Mouse (Mus musculus) heart, adult 11 months (tissue): ENCODE measurements around the gene Dlgap1.

Experiments
- DNase-seq: peaks from one replicate; pipeline ENCODE4 v3.0.0; 2022

Gene Dlgap1

GRCm38 (mm10) chr17:70470970-70471371, 502.1 kb downstream of the Dlgap1 start:
- DNase-seq = peak; percentile 64

- DNase-seq = peak; percentile 46
Observed at GRCm38 (mm10) chr17:70472162-70472561, 503.3 kb downstream of the Dlgap1 start.

GRCm38 (mm10) chr17:70473871-70474270, 505.0 kb downstream of the Dlgap1 start:
- DNase-seq = peak; percentile 23

- no peak for DNase-seq
Observed at GRCm38 (mm10) chr17:70483716-70484115, 514.8 kb downstream of the Dlgap1 start.

DNA sequence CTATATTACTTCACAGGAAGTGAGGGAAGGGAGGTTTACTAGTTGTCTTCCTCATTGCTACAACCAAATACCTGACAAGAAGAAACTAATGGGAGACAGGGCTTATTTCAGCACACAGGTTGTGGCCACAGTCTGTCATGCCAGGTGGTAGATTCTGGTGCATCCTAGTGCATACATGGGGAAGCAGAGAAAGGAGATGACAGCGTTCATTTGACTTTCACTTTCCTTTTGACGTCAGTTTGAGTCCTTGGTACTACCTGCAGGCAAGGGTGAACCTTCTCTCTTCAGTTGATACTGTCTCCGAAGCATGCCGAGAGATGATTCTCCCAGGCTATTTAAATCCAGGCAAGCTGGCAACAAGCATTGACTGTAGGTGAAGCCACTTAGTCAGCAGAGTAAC, 516.8 kb downstream of the Dlgap1 start:
- peak; percentile 66 for DNase-seq

- no peak for DNase-seq
Observed at GRCm38 (mm10) chr17:70486259-70486658, 517.4 kb downstream of the Dlgap1 start.

DNA sequence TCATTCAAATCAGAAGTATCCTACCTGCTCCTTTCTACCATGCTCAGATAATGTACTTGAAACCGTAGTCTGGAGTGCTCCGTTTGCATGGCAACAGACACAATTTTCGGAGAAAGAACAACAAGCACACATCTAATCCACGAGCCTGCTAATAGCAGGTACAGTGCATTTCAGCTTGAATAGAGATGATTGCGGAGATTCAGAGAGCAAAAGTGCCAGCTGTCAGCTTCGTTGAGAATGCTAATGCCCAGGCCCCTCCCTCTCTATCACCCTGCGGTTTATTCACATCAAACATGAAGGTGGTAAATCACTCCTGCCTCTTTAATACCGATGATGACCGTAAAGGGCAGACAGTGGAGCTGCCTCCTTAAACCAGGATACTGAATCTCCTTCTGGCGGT, 518.0 kb downstream of the Dlgap1 start:
- DNase-seq = peak; percentile 55

DNA sequence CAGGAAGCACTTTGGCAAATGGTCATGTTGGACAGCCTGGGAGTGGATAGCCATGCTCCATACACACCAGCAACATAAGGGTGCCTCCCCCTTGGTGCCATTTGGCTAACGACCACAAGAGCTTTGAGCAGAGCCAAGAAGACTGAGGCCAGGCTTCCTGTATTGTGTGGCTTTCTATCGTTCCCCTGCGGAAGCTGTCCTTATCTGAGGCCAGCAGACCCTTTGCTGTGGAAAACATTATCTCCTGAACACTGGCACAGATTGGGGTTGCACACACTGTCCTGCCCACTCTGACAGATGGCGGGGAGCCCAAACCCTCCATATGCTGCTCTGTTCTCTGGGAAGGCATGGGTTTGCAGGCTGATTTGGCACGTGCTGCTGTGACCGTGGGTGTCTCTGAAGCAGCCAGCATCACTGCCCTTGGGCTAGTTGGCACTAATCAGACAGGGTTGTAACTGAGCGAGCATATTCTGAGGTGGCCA, 520.0 kb downstream of the Dlgap1 start:
- DNase-seq = peak; percentile 93

GRCm38 (mm10) chr17:70491575-70491974, 522.7 kb downstream of the Dlgap1 start:
- no peak for DNase-seq

GRCm38 (mm10) chr17:70494338-70494737, 525.5 kb downstream of the Dlgap1 start:
- peak; percentile 21 for DNase-seq

DNA sequence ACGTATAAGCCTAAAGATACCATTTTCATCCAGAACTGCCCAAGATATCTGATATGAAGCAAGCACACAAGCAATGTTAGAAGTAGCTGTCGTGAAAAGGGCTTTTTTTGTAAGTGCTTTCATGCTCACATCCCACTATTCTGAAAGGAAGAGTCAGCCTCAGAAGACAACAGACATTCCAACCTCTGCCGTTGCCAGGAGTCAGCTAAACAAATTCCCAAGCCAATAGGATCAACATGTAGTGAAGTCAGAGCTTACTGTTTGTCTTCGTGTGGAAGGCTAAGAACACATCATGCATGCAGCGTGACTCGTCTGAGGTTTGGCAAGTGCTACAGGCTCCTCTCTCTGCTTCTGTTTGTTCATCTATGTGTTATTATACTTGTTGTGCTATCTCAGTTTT, 529.4 kb downstream of the Dlgap1 start:
- DNase-seq = peak; percentile 37

- peak; percentile 76 for DNase-seq
Observed at GRCm38 (mm10) chr17:70501933-70502332, 533.1 kb downstream of the Dlgap1 start.

DNA sequence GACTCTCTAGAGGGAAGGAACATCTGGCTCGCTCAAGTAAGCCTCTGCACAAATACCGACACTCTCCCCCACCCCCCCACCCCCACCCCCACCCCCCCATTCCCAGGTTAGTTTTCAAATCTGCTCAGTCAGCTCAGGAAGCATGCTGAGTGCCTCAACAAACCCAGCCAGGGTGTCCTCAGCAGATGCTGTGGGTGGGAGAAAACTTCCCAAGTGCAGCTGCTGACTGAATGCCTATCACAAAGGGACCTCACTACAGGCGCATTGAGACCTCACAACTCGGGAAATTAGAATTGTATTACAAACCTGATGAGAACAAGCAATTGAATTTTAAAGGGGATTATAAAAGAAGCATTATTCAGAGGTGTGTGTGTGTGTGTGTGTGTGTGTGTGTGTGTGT, 538.9 kb downstream of the Dlgap1 start:
- DNase-seq = no peak

GRCm38 (mm10) chr17:70510441-70510840, 541.6 kb downstream of the Dlgap1 start:
- peak; percentile 53 for DNase-seq

GRCm38 (mm10) chr17:70511401-70511800, 542.5 kb downstream of the Dlgap1 start:
- DNase-seq = no peak

GRCm38 (mm10) chr17:70513736-70514135, 544.9 kb downstream of the Dlgap1 start:
- peak; percentile 60 for DNase-seq

DNA sequence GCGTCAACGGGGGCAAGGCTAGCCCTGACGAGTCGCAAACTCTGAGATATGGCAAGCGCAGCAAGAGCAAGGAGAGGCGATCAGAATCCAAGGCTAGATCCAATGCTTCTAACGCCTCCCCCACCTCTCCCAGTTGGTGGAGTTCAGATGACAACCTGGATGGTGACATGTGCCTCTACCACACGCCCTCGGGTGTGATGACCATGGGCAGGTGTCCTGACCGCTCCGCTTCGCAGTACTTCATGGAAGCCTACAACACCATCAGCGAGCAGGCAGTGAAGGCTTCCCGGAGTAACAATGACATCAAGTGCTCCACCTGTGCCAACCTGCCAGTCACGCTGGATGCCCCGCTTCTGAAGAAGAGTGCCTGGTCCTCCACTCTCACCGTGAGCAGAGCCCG, 547.6 kb downstream of the Dlgap1 start:
- peak; percentile 61 for DNase-seq

GRCm38 (mm10) chr17:70517333-70517732, 548.5 kb downstream of the Dlgap1 start:
- DNase-seq = peak; percentile 35

- no peak for DNase-seq
Observed at GRCm38 (mm10) chr17:70521058-70521851, 552.4 kb downstream of the Dlgap1 start.

DNA sequence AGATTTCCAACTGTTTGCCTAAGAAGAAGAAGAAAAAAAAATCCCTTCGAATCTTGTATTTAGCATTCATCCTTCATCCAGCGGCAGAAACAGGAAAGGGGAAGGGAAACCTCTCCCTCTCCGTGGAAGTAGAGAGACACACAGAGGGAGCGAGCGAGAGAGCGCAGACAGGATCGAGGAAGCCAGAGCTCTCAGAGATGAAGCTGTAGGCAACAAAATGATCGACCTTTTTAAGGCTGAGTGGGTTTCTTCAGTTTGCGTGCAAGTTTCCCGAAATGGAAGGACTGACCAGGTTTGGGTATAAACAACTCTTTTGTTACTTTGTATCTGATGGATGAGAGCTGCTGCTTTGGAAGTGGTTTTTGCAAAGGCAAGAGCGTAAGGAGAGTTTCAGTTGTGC, 553.1 kb downstream of the Dlgap1 start:
- DNase-seq = no peak

GRCm38 (mm10) chr17:70525990-70526389, 557.1 kb downstream of the Dlgap1 start:
- no peak for DNase-seq

GRCm38 (mm10) chr17:70527101-70527500, 558.2 kb downstream of the Dlgap1 start:
- DNase-seq = no peak

GRCm38 (mm10) chr17:70528196-70529187, 559.6 kb downstream of the Dlgap1 start:
- DNase-seq = no peak
